Mouse (Mus musculus) embryonic facial prominence, embryonic 15.5 days (tissue): ENCODE measurements around the gene Fuom. TPM values are rescaled to one million over a fixed set of nuclear protein-coding genes. Genes with fewer than 3 reads are reported as not detected.

Experiments used
- ATAC-seq: fragments of 200-750 bp; cut with Nextera tagmentation; 2 replicates; pipeline ENCODE4 v1.8.0; 2017; ENCODE audit warnings: low read depth, moderate TSS enrichment; ENCODE audit not compliant: insufficient number of reproducible peaks, low FRiP score, low TSS enrichment
- H3K27ac ChIP-seq: fragments of 300-500 bp; sonication (generic); replicated peaks from 2 replicates; pipeline ENCODE4 v1.5.1; 2015; ENCODE audit warnings: mild to moderate bottlenecking, inconsistent platforms
- H3K27me3 ChIP-seq: fragments of 300-500 bp; sonication (generic); 2 replicates; pipeline ENCODE4 v1.6.1; 2015; ENCODE audit warnings: inconsistent platforms
- H3K36me3 ChIP-seq: fragments of 300-500 bp; sonication (generic); 2 replicates; pipeline ENCODE4 v1.6.1; 2015; ENCODE audit warnings: mild to moderate bottlenecking, inconsistent platforms
- H3K4me1 ChIP-seq: fragments of 300-500 bp; sonication (generic); 2 replicates; pipeline ENCODE4 v1.6.1; 2015; ENCODE audit warnings: inconsistent platforms
- H3K4me2 ChIP-seq: fragments of 300-500 bp; sonication (generic); replicated peaks from 2 replicates; pipeline ENCODE4 v1.6.1; 2015; ENCODE audit warnings: mild to moderate bottlenecking, inconsistent platforms
- H3K4me3 ChIP-seq: fragments of 300-500 bp; sonication (generic); replicated peaks from 2 replicates; pipeline ENCODE4 v1.5.1; 2015; ENCODE audit warnings: mild to moderate bottlenecking, inconsistent platforms
- H3K9ac ChIP-seq: fragments of 300-500 bp; sonication (generic); 2 replicates; pipeline ENCODE4 v1.6.1; 2015; ENCODE audit warnings: inconsistent platforms
- H3K9me3 ChIP-seq: fragments of 300-500 bp; sonication (generic); replicated peaks from 2 replicates; pipeline ENCODE4 v1.6.1; 2016; ENCODE audit warnings: inconsistent platforms
- WGBS: fragments of 180-500 bp; shearing (Covaris S2); methylation state at CpG from one replicate; pipeline ENCODE4 v1.1.7; 2015; 5-methylcytosine and 5-hydroxymethylcytosine counted together
- polyA plus RNA-seq: library from polyadenylated mRNA; unstranded; fragments of >200 nt; fragmentation: Nextera tagmentation; extraction: Ambion mirVana; gene quantifications from 2 replicates; pipeline ENCODE4 v1.2.1, GENCODE M21; 2015

Fuom gene
- polyA plus RNA-seq, 1 experiment from 2014 or later = 26.9 TPM

DNA sequence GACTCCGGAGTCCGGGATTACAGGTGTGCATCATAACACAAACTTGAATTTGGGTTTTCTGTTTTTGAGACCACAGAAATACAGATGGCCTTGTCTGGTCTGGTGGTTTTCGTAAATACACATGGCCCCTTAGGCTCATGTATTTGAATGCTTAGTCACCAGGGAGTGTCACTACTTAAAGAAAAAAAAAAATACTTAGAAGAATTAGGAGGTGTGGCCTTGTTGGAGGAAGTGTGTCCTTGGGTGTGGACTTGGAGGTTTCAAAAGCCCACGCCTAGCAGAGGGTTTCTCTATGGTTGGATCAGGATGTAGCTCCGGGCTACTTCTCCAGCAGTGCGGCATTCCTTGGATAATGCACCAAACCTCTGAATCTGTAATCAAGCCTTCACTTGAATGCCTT is 24.5 kb downstream of the Fuom start:
- H3K4me2 ChIP-seq = no peak overlapping the region
- no peak overlapping the region for H3K27ac ChIP-seq
- no peaks in the 10 kb centered on the region for H3K36me3 ChIP-seq
- H3K4me3 ChIP-seq = no peak overlapping the region
- H3K27me3 ChIP-seq = peaks cover 46% of the 10 kb centered on the region
- H3K9me3 ChIP-seq = no peaks in the 10 kb centered on the region
- no peak for ATAC-seq
- WGBS = 56% methylated on average over 6 of the region's 6 CpGs
- no peak overlapping the region for H3K9ac ChIP-seq
- H3K4me1 ChIP-seq = peaks cover 20% of the 10 kb centered on the region

DNA sequence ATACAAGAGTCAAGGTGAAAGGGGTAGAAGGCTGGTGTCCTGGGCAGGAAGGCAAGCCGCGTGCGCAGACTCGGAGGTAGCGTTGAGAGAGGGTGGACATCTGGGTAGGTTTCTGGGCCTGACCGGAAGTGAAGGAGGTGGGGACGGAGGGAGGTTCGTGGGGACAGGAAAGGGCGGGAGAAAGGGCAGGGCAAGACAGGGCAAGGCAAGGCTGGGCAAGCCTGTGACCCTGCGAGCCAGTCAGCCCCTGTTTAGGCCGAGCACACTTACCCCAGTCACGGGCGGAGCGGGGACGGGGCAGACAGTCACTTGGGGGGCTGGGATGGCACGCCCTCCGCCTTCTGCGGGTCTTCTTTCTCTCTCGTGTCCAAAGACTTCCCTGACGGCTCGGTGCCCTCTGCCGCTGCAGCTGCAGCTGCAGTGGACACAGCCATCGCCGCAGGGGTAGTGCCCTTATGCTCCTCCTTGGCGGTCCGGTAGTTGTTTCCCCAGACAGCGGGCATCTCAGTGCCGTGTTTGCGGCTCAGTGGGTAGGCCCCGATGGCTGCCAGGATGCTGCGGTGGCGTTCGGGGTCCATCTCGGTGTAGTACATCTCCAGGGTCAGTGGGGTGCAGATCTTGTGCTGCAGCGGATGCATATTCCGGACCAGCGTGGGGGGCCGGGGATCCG is 32.1 kb downstream of the Fuom start:
- no peak for ATAC-seq
- peak overlapping the region; percentile 45 for H3K4me2 ChIP-seq
- no peaks in the 10 kb centered on the region for H3K36me3 ChIP-seq
- no peak overlapping the region for H3K27ac ChIP-seq
- peaks cover 38% of the 10 kb centered on the region for H3K27me3 ChIP-seq
- H3K4me1 ChIP-seq = 0 out of 2 replicates have a peak, but pooled peaks cover 5% of the 10 kb centered on the region
- 0 out of 2 replicates have a peak, but pooled peaks cover 4% of the 10 kb centered on the region for H3K9me3 ChIP-seq
- H3K9ac ChIP-seq = no peak overlapping the region
- 35% methylated on average over 39 of the region's 39 CpGs for WGBS
- H3K4me3 ChIP-seq = peak overlapping the region; percentile 33

DNA sequence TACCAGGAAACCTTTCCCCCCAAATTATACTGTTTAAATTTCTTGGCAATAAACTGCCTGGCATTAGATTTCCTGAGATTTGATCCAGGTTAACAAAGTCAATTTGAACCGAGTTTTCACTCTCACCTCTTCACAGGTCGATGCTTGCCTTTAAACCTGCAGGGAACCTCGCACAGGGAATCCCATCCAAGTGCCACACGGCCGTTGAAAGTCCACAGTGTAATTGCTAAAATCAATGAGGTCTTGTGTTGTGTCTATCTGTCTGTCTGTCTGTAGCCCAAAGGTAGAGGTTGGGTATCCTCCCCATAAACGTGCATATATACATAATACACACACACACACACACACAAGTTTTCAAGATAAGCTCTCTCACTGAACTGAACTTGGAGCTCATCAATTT is 34.8 kb downstream of the Fuom start:
- Histone ChIP-seq H3K36me3 (no peaks in the 10 kb centered on the region), H3K9ac (no peak overlapping the region), H3K4me1 (0 out of 2 replicates have a peak, but pooled peaks cover 5% of the 10 kb centered on the region), H3K9me3 (0 out of 2 replicates have a peak, but pooled peaks cover 4% of the 10 kb centered on the region), H3K4me2 (no peak overlapping the region), H3K27me3 (peaks cover 48% of the 10 kb centered on the region), H3K4me3 (no peak overlapping the region), H3K27ac (no peak overlapping the region)
- ATAC-seq = no peak
- WGBS = 51% methylated on average over 6 of the region's 6 CpGs

DNA sequence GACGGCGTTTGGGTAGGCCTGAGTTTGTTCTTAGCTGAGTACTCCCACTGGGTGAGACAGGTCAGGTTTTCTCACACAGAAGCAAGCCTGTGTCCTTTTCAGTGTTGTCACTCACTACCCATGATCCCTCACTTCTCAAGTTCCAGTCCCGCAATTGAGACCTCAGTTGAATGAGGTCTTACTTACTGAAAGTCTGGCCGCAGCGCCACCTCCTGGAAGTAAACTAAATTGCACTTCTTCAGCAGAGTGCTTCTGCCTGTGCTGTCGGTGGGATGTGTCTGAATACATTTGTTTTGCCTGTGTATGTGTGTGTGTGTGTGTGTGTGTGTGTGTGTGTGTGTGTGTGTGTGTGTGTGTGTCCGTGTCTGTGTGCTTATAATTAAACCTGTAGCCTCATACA is 39.1 kb downstream of the Fuom start:
- Histone ChIP-seq H3K4me2 (no peak overlapping the region), H3K27ac (no peak overlapping the region), H3K4me3 (no peak overlapping the region), H3K27me3 (peaks cover 69% of the 10 kb centered on the region), H3K4me1 (peaks cover 19% of the 10 kb centered on the region), H3K9ac (no peak overlapping the region), H3K36me3 (no peaks in the 10 kb centered on the region), H3K9me3 (0 out of 2 replicates have a peak, but pooled peaks cover 4% of the 10 kb centered on the region)
- no peak for ATAC-seq
- 19% methylated on average over 7 of the region's 7 CpGs for WGBS

DNA sequence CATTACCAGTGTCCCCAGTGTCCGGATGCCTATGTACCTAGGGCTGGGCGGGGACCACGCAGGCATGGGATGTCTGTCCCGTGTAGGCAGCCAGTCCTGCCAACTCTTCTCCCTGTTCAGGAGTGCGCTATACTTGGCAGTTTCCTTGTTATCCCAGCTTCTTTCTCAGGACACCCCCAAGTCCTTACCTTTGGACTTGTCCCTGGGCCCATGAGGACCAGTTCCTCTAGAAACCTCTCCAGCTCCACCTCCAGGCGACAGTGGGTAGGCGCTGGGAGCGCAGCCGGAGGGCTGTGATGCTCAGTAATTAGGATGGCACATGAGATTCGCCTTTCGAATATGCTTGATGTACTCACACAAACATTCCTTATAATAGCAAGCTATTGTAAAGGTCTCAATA is 39.9 kb downstream of the Fuom start:
- no peak overlapping the region for H3K4me2 ChIP-seq
- H3K36me3 ChIP-seq = no peaks in the 10 kb centered on the region
- H3K4me3 ChIP-seq = no peak overlapping the region
- H3K27ac ChIP-seq = no peak overlapping the region
- peaks cover 27% of the 10 kb centered on the region for H3K4me1 ChIP-seq
- H3K9ac ChIP-seq = no peak overlapping the region
- H3K9me3 ChIP-seq = 0 out of 2 replicates have a peak, but pooled peaks cover 4% of the 10 kb centered on the region
- 20% methylated on average over 11 of the region's 11 CpGs for WGBS
- H3K27me3 ChIP-seq = peaks cover 77% of the 10 kb centered on the region
- 0 out of 2 replicates have a peak, but pooled peaks have one; percentile 12 for ATAC-seq

DNA sequence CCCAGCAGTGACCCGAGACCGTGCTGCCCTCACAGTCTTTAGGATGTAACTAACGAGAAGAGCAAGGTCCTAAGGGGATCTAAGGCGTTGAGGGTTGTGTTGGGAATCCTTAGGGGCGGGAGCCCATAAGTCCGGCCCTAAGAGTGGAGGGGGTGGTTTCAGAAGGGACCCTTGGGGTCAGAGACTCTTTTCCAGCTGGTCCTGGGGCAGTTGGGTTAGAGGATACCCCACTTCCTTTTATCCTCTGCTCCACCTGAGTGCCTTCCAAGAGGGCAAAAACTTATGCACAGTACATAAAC is 40.5 kb downstream of the Fuom start:
- ATAC-seq = no peak
- H3K27me3 ChIP-seq = peaks cover 82% of the 10 kb centered on the region
- no peaks in the 10 kb centered on the region for H3K36me3 ChIP-seq
- H3K27ac ChIP-seq = no peak overlapping the region
- 0 out of 2 replicates have a peak, but pooled peaks cover 3% of the 10 kb centered on the region for H3K9me3 ChIP-seq
- 6% methylated on average over 6 of the region's 6 CpGs for WGBS
- H3K4me1 ChIP-seq = peaks cover 28% of the 10 kb centered on the region
- H3K4me3 ChIP-seq = peak overlapping the region; percentile 41
- H3K4me2 ChIP-seq = peak overlapping the region; percentile 86
- H3K9ac ChIP-seq = no peak overlapping the region

DNA sequence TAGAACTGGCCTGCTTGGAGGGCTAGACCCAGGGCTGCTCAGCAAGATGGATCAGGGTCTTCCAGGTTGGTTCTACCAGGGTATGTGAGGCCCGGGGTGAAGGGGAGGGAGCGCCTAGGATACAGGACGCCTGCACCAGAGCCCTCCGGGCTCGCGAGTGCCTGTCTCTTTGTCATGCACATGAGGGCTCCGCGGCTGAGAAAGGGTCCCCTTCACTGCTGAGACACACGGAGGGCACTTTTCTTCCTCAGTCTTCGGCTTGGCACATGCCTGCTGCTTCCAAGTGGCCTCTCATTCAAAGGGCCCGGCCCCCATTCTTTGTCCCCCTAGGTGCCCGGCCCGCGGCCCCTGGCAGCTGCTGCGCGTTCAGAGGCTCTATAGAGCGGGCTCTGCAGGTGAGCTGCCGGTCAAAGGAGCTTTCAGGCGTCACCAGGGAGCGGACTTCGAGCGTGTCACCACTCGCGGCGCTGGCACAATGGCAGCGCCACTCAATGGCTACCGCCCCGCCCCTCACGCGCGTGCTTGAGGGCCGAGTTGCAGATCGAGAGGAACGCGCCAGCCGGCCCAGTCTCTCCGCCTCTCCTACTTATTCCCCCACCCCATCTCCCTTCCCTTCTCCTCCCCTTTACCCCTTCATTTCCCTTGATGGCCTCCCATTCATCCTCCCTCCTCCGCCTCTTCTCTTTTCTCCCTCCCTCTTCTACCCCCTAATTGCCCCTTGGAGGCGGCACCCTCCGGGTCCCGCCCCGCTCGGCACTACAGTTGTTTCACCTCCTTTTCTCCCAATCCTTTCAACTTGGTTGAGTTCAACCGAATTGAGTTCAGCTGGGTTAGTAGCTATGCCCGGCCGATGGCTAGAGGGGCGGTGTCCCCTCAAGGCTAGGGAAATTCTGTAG is 41.1 kb downstream of the Fuom start:
- Histone ChIP-seq H3K9me3 (no peaks in the 10 kb centered on the region), H3K4me1 (peaks cover 28% of the 10 kb centered on the region), H3K27me3 (peaks cover 88% of the 10 kb centered on the region), H3K27ac (no peak overlapping the region), H3K4me3 (peak overlapping the region; percentile 41), H3K9ac (peak overlapping the region; percentile 7; the same call in 1 of the 2 replicates), H3K4me2 (peak overlapping the region; percentile 86), H3K36me3 (no peaks in the 10 kb centered on the region)
- WGBS = 1% methylated on average over 47 of the region's 47 CpGs
- no peak for ATAC-seq

DNA sequence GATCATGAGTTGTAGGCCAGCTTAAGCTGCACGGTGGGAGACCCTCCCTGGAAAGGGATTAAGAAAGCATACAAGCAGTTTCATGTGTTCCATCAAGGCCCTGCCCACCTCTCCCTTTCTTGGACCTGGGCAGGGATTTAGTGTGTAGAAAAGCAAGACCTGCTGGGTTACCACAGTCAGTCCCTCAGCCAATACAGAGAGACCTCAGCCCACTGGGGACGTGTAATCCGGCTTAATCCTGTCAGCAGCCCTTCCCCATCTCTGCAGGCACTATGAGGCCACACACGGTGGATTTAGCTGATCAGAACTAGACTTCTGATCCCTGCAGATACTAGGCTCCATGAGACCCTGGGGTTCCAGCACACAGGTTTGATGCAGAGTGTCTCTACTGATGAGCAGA is 42.6 kb downstream of the Fuom start:
- no peak for ATAC-seq
- H3K36me3 ChIP-seq = no peaks in the 10 kb centered on the region
- no peak overlapping the region for H3K4me3 ChIP-seq
- peaks cover 81% of the 10 kb centered on the region for H3K27me3 ChIP-seq
- 36% methylated on average over 4 of the region's 4 CpGs for WGBS
- no peaks in the 10 kb centered on the region for H3K9me3 ChIP-seq
- no peak overlapping the region for H3K27ac ChIP-seq
- peaks cover 28% of the 10 kb centered on the region for H3K4me1 ChIP-seq
- no peak overlapping the region for H3K9ac ChIP-seq
- H3K4me2 ChIP-seq = no peak overlapping the region

DNA sequence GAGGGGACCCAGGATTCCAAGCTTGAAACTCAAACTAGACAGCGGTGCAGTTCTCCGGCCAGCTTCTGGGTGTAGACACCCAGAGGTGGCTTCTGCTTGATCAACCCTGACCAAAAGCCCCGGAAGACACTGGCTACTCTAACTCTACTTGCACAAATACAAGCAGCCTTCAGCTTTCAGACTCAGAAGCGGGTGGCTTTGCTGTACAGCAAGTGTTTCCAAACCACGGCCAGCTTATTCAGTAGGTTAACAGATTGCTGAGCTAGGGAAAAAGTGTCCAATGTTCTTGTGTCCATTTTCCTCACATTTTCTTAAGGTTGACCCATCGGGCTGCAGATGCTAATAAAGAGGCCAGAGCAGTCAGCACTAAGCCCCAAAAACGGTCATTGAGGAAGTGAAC is 43.7 kb downstream of the Fuom start:
- ATAC-seq = no peak
- Histone ChIP-seq H3K4me1 (peaks cover 28% of the 10 kb centered on the region), H3K9me3 (no peaks in the 10 kb centered on the region), H3K4me2 (peak overlapping the region; percentile 83), H3K36me3 (no peaks in the 10 kb centered on the region), H3K9ac (no peak overlapping the region), H3K27ac (no peak overlapping the region), H3K4me3 (peak overlapping the region; percentile 46), H3K27me3 (peaks cover 81% of the 10 kb centered on the region)
- 23% methylated on average over 7 of the region's 7 CpGs for WGBS

DNA sequence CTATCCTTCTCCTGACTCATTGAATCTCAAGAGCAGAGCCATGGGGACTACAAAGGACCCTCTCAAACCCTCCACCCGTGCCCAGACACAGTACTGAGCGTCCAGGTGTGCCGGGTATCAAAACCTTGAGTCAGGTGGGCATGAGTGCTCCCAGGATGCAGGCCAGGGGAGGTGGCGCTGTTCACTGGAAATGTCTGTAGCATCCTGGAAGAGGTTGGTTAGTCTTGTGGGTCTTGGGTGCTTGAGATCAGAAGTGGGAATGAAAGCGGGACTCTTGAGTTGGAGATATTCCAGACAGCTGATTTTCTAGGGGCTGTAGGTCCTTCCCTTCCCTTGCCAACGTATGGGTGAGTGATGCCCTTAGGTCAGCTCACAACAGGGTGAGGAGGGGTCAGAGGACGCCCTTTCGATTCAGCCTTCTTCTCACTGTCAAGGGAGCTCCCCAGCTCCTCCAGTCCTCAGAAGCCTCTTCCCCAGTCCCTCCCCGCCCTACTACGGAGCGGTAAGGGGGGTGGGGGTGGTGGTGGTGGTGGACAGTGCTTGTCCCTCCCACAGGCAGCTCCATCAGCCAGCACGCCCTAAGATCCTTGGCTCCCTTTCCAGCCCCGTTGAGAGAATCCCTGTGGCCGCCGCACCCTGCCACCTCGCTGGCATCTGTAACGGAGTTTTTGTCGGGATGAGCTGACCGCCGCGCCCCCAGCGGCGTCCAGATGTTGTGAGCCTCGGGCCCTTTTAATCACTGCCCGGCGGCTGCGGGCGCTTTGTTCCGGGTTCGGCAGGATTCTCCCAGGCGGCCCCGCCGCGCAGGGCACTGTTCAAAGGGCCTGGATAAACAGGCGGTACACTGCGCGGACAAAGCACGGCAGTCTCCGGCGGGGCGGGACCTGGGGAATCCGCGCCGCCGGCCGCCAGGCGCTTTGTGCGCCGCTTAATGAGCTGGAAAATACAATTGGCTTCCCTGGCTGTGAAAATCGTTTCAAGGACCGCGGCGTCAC is 44.5 kb downstream of the Fuom start:
- no peak overlapping the region for H3K27ac ChIP-seq
- peak overlapping the region; percentile 46 for H3K4me3 ChIP-seq
- H3K9ac ChIP-seq = peak overlapping the region; percentile 39
- H3K27me3 ChIP-seq = peaks cover 85% of the 10 kb centered on the region
- no peaks in the 10 kb centered on the region for H3K9me3 ChIP-seq
- H3K4me2 ChIP-seq = peak overlapping the region; percentile 83
- WGBS = 3% methylated on average over 53 of the region's 53 CpGs
- no peaks in the 10 kb centered on the region for H3K36me3 ChIP-seq
- peaks cover 28% of the 10 kb centered on the region for H3K4me1 ChIP-seq
- ATAC-seq = no peak
